ENCODE assay signal across 21 mouse cellular contexts in the genomic region with DNA sequence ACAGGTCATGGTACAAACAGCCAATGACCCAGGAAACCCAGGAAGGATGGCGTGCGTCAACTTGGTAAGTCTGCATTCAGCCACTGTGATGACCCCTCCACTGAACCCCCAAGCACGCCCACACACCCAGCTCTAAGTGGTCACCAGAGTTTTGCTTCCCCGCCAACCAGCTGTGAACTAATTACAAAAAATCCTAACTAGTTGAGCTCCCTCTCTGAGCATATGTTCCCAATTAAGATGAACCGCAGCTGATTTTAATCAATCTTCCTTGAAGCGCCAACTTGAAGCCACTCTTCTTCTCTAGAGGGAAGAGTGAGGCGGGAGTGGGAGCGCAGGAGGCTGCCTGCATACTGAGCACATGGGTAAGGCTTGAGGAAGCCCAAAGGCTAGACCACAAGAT.
DNase-seq lines count a peak whose midpoint lies in the region; ATAC-seq and TF ChIP-seq lines count a peak whose summit lies in the region.
"Had no signal": no experiment of that assay in that cellular context is flagged by ENCODE, and none has a peak within 500 bp of the region (broad histone marks: within the 10 kb centered on the region; RNA-seq: fewer than 3 reads in every experiment).

No protein-coding gene starts in this region.

- H3K9ac ChIP-seq in midbrain, postnatal 0 days (replicated peaks; ENCODE audit: low read length, poor library complexity, severe bottlenecking) = no peak overlapping the region
- no peak overlapping the region for H3K9ac ChIP-seq in midbrain, embryonic 14.5 days (replicated peaks; ENCODE audit: low read length)
- H3K9ac ChIP-seq: forebrain, embryonic 12.5 days; intestine, embryonic 15.5 days; stomach, embryonic 15.5 days had no signal

- no peak overlapping the region for H3K4me3 ChIP-seq in midbrain, postnatal 0 days (ENCODE audit: low read depth, low read length)
- no peak overlapping the region for H3K4me3 ChIP-seq in midbrain, embryonic 14.5 days (replicated peaks; ENCODE audit: low read depth, low read length)
- H3K4me3 ChIP-seq: forebrain, embryonic 12.5 days; heart, embryonic 10.5 days; intestine, embryonic 15.5 days; megakaryocyte, embryonic 14.5 days; stomach, embryonic 15.5 days had no signal

- WGBS in midbrain, postnatal 0 days = 77% methylated on average over 8 of the region's 8 CpGs
- WGBS in midbrain, embryonic 14.5 days = 88% methylated on average over 8 of the region's 8 CpGs

- H3K36me3 ChIP-seq in midbrain, postnatal 0 days (ENCODE audit: insufficient read depth, low read length) = no peaks in the 10 kb centered on the region
- H3K36me3 ChIP-seq in midbrain, embryonic 14.5 days (ENCODE audit: control insufficient read depth, insufficient read depth, low read length) = no peaks in the 10 kb centered on the region
- H3K36me3 ChIP-seq: intestine, embryonic 15.5 days had no signal

- no peaks in the 10 kb centered on the region for H3K27me3 ChIP-seq in midbrain, postnatal 0 days (ENCODE audit: insufficient read depth, low read length)
- no peaks in the 10 kb centered on the region for H3K27me3 ChIP-seq in midbrain, embryonic 14.5 days (ENCODE audit: control insufficient read depth, insufficient read depth, low read length)
- H3K27me3 ChIP-seq: forebrain, embryonic 12.5 days; intestine, embryonic 15.5 days; megakaryocyte, embryonic 14.5 days; Patski; stomach, embryonic 15.5 days had no signal

- ATAC-seq in midbrain, postnatal 0 days (ENCODE audit: low FRiP score) = no peak
- ATAC-seq in midbrain, embryonic 14.5 days (ENCODE audit: low FRiP score, low TSS enrichment) = no peak
- ATAC-seq: intestine, embryonic 15.5 days; Patski had no signal

- peak; percentile 42 for DNase-seq in midbrain, postnatal 0 days (ENCODE audit: low spot score)
- DNase-seq in midbrain, embryonic 14.5 days = no peak
- DNase-seq in embryo, embryonic 9.5 days (ENCODE audit: extremely low spot score) = peak; percentile 9
- DNase-seq in forelimb bud, embryonic 11.5 days (ENCODE audit: low read depth, low spot score) = peak; percentile 60
- no peak for DNase-seq in layer of hippocampus, postnatal 36 days
- no peak for DNase-seq in kidney, postnatal 25 days
- no peak for DNase-seq in heart, adult 8-10 months (ENCODE audit: low spot score)
- DNase-seq: adrenal gland, postnatal 25 days; cerebellum, adult 11-12 months; cerebellum, postnatal 14 days; gastrocnemius, postnatal 36 days; lung, adult 18-20 months; lung, postnatal 14 days; retina, postnatal 1 day; thymus, adult 18-20 months had no signal

- no peak for TF ChIP-seq CTCF in midbrain, postnatal 0 days (IDR thresholded peaks at IDR 0.05)

- H3K27ac ChIP-seq in midbrain, postnatal 0 days (ENCODE audit: low read depth, low read length) = no peak overlapping the region
- no peak overlapping the region for H3K27ac ChIP-seq in midbrain, embryonic 14.5 days (replicated peaks; ENCODE audit: low read depth, low read length)
- H3K27ac ChIP-seq: forebrain, embryonic 12.5 days; heart, embryonic 10.5 days; intestine, embryonic 15.5 days; stomach, embryonic 15.5 days had no signal

- no peaks in the 10 kb centered on the region for H3K4me1 ChIP-seq in midbrain, postnatal 0 days (ENCODE audit: insufficient read depth, low read length)
- H3K4me1 ChIP-seq in midbrain, embryonic 14.5 days (ENCODE audit: control insufficient read depth, insufficient read depth, low read length) = peaks cover 12% of the 10 kb centered on the region; the same call in 1 of the 2 replicates
- H3K4me1 ChIP-seq: heart, embryonic 10.5 days; intestine, embryonic 15.5 days; stomach, embryonic 15.5 days had no signal

- no peaks in the 10 kb centered on the region for H3K9me3 ChIP-seq in midbrain, postnatal 0 days (ENCODE audit: low read length)
- H3K9me3 ChIP-seq in midbrain, embryonic 14.5 days (ENCODE audit: control insufficient read depth, low read length) = no peaks in the 10 kb centered on the region
- H3K9me3 ChIP-seq: forebrain, embryonic 12.5 days; heart, embryonic 10.5 days; intestine, embryonic 15.5 days; megakaryocyte, embryonic 14.5 days; stomach, embryonic 15.5 days had no signal

- H3K4me2 ChIP-seq in midbrain, postnatal 0 days (ENCODE audit: low read depth, low read length, poor library complexity, severe bottlenecking) = no peak overlapping the region
- H3K4me2 ChIP-seq in midbrain, embryonic 14.5 days (ENCODE audit: low read length) = no peak overlapping the region
- H3K4me2 ChIP-seq: forebrain, embryonic 12.5 days; intestine, embryonic 15.5 days; stomach, embryonic 15.5 days had no signal

Comparison
In these comparisons a context has a peak if more than half of its experiments do, and no peak if none do; other contexts are left out.
1. DNase-seq: peak in midbrain, postnatal 0 days (single experiment), embryo, embryonic 9.5 days (single experiment) and forelimb bud, embryonic 11.5 days (single experiment); none in midbrain, embryonic 14.5 days (single experiment), layer of hippocampus, postnatal 36 days (0 of 2), kidney, postnatal 25 days (0 of 2) and heart, adult 8-10 months (single experiment).